Mouse (Mus musculus) left cerebral cortex, postnatal 10 days (tissue): Measurements from ENCODE around the gene Entpd1. TPM values are rescaled to one million over a fixed set of nuclear protein-coding genes. Genes with fewer than 3 reads are reported as not detected.

Experiments used
- DNase-seq, 2 experiments: peaks; one replicate each; pipeline ENCODE4 v3.0.0; 2021 to 2022; ENCODE audit warnings: low spot score in 2 of 2, mixed read lengths in 1 of 2; ENCODE audit errors: extremely low spot score in 1 of 2
- intact Hi-C: fragments of 180-260 bp; cut with DNase I; formaldehyde crosslinking; loops from one replicate; pipeline ENCODE4 v1.15.1; 2025
- total RNA-seq, 2 experiments: library from RNA; stranded (reverse); gene quantifications; 2 replicates each; pipeline ENCODE4 v1.2.3; 2021

The Entpd1 gene
- total RNA-seq, 2 experiments from 2014 or later, result 18.7 to 20.2 TPM

DNA sequence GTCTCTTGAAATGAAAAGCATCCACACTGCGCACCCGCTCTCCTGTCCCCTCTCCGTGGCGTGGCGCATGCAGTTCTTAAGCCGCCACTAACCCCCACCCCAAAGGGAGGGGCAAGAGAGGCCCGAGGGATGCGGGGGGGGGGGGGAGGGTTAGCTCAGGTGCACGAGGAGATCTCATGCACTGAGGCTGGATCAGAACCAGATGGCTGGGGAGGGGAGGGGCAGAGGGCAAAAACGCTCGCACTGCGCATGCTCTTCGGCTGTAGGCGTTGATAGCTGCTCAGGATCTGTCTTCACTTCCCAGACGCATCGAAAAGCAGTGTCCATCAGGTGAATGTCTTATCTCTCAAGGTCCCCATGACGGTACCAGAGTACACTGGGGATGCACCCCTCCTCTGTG lies 136.4 kb downstream of the Entpd1 start, which contains the start of gene Cc2d2b:
Cc2d2b (plus strand) TSS at position 195 of the 400 bp plus-strand sequence.
- intact Hi-C loops, result loop anchor here (5.0 kb wide), 1 partner anchor 269 kb away; no protein-coding TSS in a partner anchor
- peak in 1 of 2 experiments; percentile 51 for DNase-seq

DNA sequence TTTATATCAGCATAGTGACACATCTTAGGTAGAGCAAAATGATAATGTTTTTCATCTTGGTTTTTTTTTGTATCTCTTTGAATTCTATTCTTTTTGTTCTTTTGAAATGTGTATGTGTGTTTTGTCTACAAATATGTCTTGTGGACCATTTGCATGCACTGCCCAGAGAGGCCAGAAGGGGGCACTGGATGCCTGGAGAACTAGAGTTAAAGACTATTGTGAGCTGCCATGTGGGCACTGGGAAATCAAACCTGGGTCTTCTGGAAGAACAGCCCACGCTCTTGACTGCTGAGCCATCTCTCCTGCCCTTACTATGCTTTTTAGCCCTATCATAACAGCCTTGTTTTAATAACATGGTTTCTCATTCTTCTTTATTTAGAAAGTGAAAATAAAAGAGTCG lies 142.1 kb downstream of the Entpd1 start:
- intact Hi-C loops, result no loop called here
- DNase-seq, result no peak

- intact Hi-C loops, result no loop called here
- no peak for DNase-seq
Measured at GRCm38 (mm10) chr19:40760071-40760470, 147.9 kb downstream of the Entpd1 start.

DNA sequence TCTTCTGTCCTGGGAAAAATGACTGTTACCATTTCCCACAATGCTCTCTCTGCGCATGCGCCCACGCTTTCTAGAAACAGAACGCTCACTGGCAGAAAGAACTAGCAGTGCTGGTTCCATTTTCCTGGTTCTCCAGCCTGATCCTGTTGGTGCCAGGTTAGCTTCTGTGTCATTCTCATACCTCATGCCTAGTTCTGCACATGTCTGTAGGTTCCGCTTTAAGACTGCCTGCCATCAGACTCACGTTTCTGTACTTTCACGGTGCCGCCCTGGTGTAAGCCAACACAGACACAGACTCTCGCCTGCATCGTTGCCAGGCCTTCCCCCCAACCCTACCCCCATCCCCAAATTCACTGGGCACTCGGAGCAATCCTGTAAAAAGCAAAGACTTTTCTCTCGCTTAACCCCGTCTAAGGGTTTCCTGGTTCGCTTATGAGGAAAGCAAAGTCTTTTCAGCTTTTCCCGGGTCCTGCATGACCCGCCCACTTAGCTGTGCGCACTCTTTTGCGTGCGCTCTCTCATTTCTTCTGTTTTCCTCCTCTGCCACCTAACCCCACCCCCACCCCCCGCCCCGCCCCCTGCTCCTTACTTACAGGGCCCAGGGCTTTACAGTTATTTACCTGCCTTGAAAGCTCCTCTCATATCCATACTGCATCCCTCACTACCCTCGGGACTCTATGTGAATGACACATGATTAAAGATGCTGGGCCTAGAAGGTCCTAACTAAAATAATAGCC lies 150.0 kb downstream of the Entpd1 start:
- intact Hi-C loops, result no loop called here
- DNase-seq, result peak; percentile 23 to 46

GRCm38 (mm10) chr19:40767189-40767588 lies 155.0 kb downstream of the Entpd1 start:
- no peak for DNase-seq
- intact Hi-C loops, result no loop called here

DNA sequence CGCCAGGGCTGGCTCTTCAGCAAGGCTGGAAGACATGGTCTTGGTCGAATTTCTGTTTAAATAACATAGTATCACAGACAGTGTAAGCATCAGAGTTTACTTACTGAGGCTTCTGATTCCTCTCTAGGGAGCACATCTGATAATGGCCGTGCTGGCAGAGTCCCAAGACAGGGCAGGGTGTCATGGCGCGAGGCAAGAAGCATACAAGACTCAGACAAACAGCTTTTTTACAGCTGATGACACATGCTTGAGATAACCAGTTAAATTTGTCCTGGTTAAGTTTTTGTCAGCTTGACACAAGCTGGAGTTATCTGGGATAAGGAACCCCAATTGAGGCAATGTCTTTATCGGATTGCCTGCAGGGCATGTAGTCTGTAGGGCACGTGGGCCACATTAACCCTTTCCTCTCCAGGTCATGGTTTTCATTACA lies 157.2 kb downstream of the Entpd1 start:
- DNase-seq, result no peak
- intact Hi-C loops, result no loop called here

DNA sequence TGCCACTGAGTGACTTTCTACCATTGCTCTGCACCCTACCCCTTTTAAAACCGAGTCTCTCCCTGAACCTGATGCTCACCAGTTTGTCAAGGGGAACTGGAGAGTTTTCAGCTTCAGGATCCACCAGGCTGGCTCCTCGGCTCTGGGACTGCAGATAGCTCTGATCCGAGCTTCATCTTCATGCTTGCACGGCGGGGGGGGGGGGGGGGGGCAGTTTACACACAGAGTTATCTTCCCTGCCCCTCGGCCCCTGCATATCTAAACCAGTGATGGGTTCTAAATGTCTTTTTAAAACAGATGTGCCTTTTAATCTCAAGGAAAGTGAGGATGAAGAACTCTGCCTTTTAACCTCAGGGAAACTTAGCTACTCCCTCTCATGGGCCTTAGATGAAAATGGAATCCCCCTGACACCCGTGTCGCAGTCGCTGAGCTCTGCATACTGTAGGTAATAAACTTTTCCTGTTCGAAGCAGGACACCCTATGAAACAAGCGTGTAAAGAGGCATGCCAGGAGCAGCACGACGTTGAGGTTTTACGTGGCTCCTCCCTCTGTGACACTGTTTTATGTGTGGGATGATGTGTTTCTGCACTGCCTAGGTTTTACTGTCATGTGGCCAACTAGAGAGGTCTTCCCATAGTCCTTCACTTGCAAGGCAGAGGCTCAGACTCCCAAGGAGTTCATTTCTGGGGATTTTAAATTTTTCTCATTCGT lies 176.0 kb downstream of the Entpd1 start:
- no peak for DNase-seq
- intact Hi-C loops, result no loop called here

DNA sequence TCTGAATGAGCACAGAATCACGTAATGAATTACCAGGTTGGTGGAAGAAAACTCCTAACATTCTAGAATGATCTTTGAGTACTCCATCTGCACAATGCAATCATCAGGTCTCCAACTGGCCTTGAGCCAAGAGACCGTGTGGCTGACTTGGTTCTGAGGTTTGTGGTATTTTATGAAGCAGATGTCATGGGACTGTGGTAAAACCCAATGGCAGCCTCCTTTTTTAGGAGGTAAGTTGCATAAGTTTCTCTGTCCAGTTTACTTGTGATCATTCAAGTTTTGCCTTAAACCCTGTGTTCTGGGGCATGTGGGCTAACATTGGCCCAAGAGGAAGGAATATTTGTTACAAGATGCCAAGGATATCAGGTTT lies 176.5 kb downstream of the Entpd1 start:
- no peak for DNase-seq
- intact Hi-C loops, result no loop called here

Other genes starting within 250 kb of the Entpd1 start
- 100 to 1,000 TPM; 109 to 119 TPM for gene Sorbs1, start 98.6 kb upstream of the Entpd1 start, total RNA-seq
- gene Aldh18a1, start 23.9 kb upstream of the Entpd1 start, total RNA-seq, result 10 to 100 TPM; 25.6 to 28.5 TPM
- gene Tctn3, start 133 bp upstream of the Entpd1 start, total RNA-seq, result 10 to 100 TPM; 25.9 to 28.5 TPM
- gene Cc2d2b, start 136.4 kb downstream of the Entpd1 start, total RNA-seq, result 1 to 10 TPM in 1 of 2 experiments, under 1 TPM in 1; 0.43 to 1.4 TPM
- gene Ccnj, start 218.9 kb downstream of the Entpd1 start, total RNA-seq, result 1 to 10 TPM; 7.4 to 8.6 TPM